Mouse (Mus musculus) limb, embryonic 11.5 days (tissue): Measurements from ENCODE around the gene Runx2. TPM values are rescaled to one million over a fixed set of nuclear protein-coding genes. Genes with fewer than 3 reads are reported as not detected.

ENCODE experiments used
- ATAC-seq: fragments of 200-750 bp; cut with Nextera tagmentation; 2 replicates; pipeline ENCODE4 v1.8.0; 2017; ENCODE audit warnings: low read depth; ENCODE audit not compliant: insufficient number of reproducible peaks, low FRiP score, low TSS enrichment
- DNase-seq: peaks from one replicate; pipeline ENCODE4 v3.0.0-alpha.2; 2015; ENCODE audit warnings: low spot score
- H3K27ac ChIP-seq: fragments of 300-500 bp; sonication (generic); replicated peaks from 2 replicates; pipeline ENCODE4 v1.5.1; 2014; ENCODE audit warnings: low read depth, mild to moderate bottlenecking, low read length
- H3K27me3 ChIP-seq: fragments of 300-500 bp; sonication (generic); 2 replicates; pipeline ENCODE4 v1.6.1; 2014; ENCODE audit warnings: mild to moderate bottlenecking, low read length, mixed read lengths; ENCODE audit not compliant: control insufficient read depth, insufficient read depth
- H3K36me3 ChIP-seq: fragments of 300-500 bp; sonication (generic); 2 replicates; pipeline ENCODE4 v1.6.1; 2014; ENCODE audit warnings: mild to moderate bottlenecking, low read length, moderate library complexity, mixed read lengths; ENCODE audit not compliant: control insufficient read depth, insufficient read depth
- H3K4me1 ChIP-seq: fragments of 300-500 bp; sonication (generic); 2 replicates; pipeline ENCODE4 v1.6.1; 2014; ENCODE audit warnings: low read length, mixed read lengths; ENCODE audit not compliant: control insufficient read depth, insufficient read depth
- H3K4me2 ChIP-seq: fragments of 300-500 bp; sonication (generic); 2 replicates; pipeline ENCODE4 v1.6.1; 2014; ENCODE audit warnings: low read depth, mild to moderate bottlenecking, moderate library complexity; ENCODE audit not compliant: severe bottlenecking
- H3K4me3 ChIP-seq: fragments of 300-500 bp; sonication (generic); 2 replicates; pipeline ENCODE4 v1.5.1; 2014; ENCODE audit warnings: low read depth, low read length
- H3K9ac ChIP-seq: fragments of 300-500 bp; sonication (generic); 2 replicates; pipeline ENCODE4 v1.6.1; 2014; ENCODE audit warnings: mild to moderate bottlenecking, low read length
- H3K9me3 ChIP-seq: fragments of 300-500 bp; sonication (generic); 2 replicates; pipeline ENCODE4 v1.6.1; 2016; ENCODE audit warnings: low read length; ENCODE audit not compliant: control insufficient read depth
- WGBS: fragments of 180-500 bp; shearing (Covaris S2); extraction: QIAGEN DNeasy Blood & Tissue Kit; methylation state at CpG from one replicate; pipeline ENCODE4 v1.1.7; 2014; 5-methylcytosine and 5-hydroxymethylcytosine counted together
- polyA plus RNA-seq: library from polyadenylated mRNA; unstranded; fragments of >200 nt; fragmentation: Nextera tagmentation; extraction: Ambion mirVana; gene quantifications from 2 replicates; pipeline ENCODE4 v1.2.1, GENCODE M21; 2014

The Runx2 gene
- polyA plus RNA-seq, 1 experiment from 2014 or later, result 5.8 TPM

- Histone ChIP-seq H3K4me2 (no peak overlapping the region), H3K27ac (no peak overlapping the region), H3K9me3 (no peaks in the 10 kb centered on the region), H3K4me3 (no peak overlapping the region), H3K4me1 (peaks cover 2% of the 10 kb centered on the region; the same call in 1 of the 2 replicates), H3K27me3 (no peaks in the 10 kb centered on the region), H3K9ac (no peak overlapping the region), H3K36me3 (no peaks in the 10 kb centered on the region)
- WGBS, result 82% methylated on average over 10 of the region's 10 CpGs
- DNase-seq, result no peak
- ATAC-seq, result no peak
Measured at GRCm38 (mm10) chr17:44504794-44505317, 309.7 kb downstream of the Runx2 start.

- 94% methylated on average over 5 of the region's 5 CpGs for WGBS
- no peaks in the 10 kb centered on the region for H3K9me3 ChIP-seq
- H3K4me2 ChIP-seq, result no peak overlapping the region
- no peak overlapping the region for H3K27ac ChIP-seq
- H3K4me3 ChIP-seq, result no peak overlapping the region
- DNase-seq (no peak), ATAC-seq (no peak)
- H3K36me3 ChIP-seq, result no peaks in the 10 kb centered on the region
- H3K9ac ChIP-seq, result no peak overlapping the region
- H3K27me3 ChIP-seq, result no peaks in the 10 kb centered on the region
- H3K4me1 ChIP-seq, result peaks cover 2% of the 10 kb centered on the region; the same call in 1 of the 2 replicates
Measured at GRCm38 (mm10) chr17:44502176-44502575, 312.4 kb downstream of the Runx2 start.

GRCm38 (mm10) chr17:44500306-44500899 is 314.2 kb downstream of the Runx2 start:
- WGBS, result 78% methylated on average over 11 of the region's 11 CpGs
- Histone ChIP-seq H3K4me1 (peaks cover 2% of the 10 kb centered on the region; the same call in 1 of the 2 replicates), H3K4me2 (no peak overlapping the region), H3K9me3 (no peaks in the 10 kb centered on the region), H3K27me3 (no peaks in the 10 kb centered on the region), H3K27ac (no peak overlapping the region), H3K9ac (no peak overlapping the region), H3K36me3 (no peaks in the 10 kb centered on the region), H3K4me3 (no peak overlapping the region)
- ATAC-seq, result no peak
- DNase-seq, result no peak

- Histone ChIP-seq H3K4me2 (no peak overlapping the region), H3K27ac (no peak overlapping the region), H3K27me3 (no peaks in the 10 kb centered on the region), H3K4me3 (no peak overlapping the region), H3K9ac (no peak overlapping the region), H3K4me1 (no peaks in the 10 kb centered on the region), H3K36me3 (no peaks in the 10 kb centered on the region), H3K9me3 (no peaks in the 10 kb centered on the region)
- DNase-seq (no peak), ATAC-seq (no peak)
- 47% methylated on average over 11 of the region's 11 CpGs for WGBS
Measured at GRCm38 (mm10) chr17:44490164-44490794, 324.3 kb downstream of the Runx2 start.

- DNase-seq (no peak), ATAC-seq (no peak)
- Histone ChIP-seq H3K27me3 (no peaks in the 10 kb centered on the region), H3K4me3 (no peak overlapping the region), H3K4me1 (no peaks in the 10 kb centered on the region), H3K36me3 (no peaks in the 10 kb centered on the region), H3K4me2 (no peak overlapping the region), H3K9me3 (no peaks in the 10 kb centered on the region), H3K27ac (no peak overlapping the region), H3K9ac (no peak overlapping the region)
- WGBS, result 83% methylated on average over 6 of the region's 6 CpGs
Measured at GRCm38 (mm10) chr17:44489346-44489745, 325.3 kb downstream of the Runx2 start.

GRCm38 (mm10) chr17:44487514-44488244 is 326.9 kb downstream of the Runx2 start:
- no peaks in the 10 kb centered on the region for H3K36me3 ChIP-seq
- DNase-seq (no peak), ATAC-seq (no peak)
- H3K27ac ChIP-seq, result no peak overlapping the region
- H3K9me3 ChIP-seq, result no peaks in the 10 kb centered on the region
- no peak overlapping the region for H3K4me2 ChIP-seq
- no peak overlapping the region for H3K9ac ChIP-seq
- H3K4me3 ChIP-seq, result no peak overlapping the region
- no peaks in the 10 kb centered on the region for H3K27me3 ChIP-seq
- no peaks in the 10 kb centered on the region for H3K4me1 ChIP-seq
- 89% methylated on average over 10 of the region's 10 CpGs for WGBS

- DNase-seq (no peak), ATAC-seq (no peak)
- H3K4me1 ChIP-seq, result no peaks in the 10 kb centered on the region
- no peaks in the 10 kb centered on the region for H3K9me3 ChIP-seq
- H3K9ac ChIP-seq, result no peak overlapping the region
- no peak overlapping the region for H3K27ac ChIP-seq
- no peak overlapping the region for H3K4me2 ChIP-seq
- no peak overlapping the region for H3K4me3 ChIP-seq
- no peaks in the 10 kb centered on the region for H3K27me3 ChIP-seq
- no peaks in the 10 kb centered on the region for H3K36me3 ChIP-seq
- 84% methylated on average over 5 of the region's 5 CpGs for WGBS
Measured at GRCm38 (mm10) chr17:44485337-44485736, 329.3 kb downstream of the Runx2 start.

- Histone ChIP-seq H3K9ac (no peak overlapping the region), H3K27ac (no peak overlapping the region), H3K4me2 (no peak overlapping the region), H3K27me3 (no peaks in the 10 kb centered on the region), H3K9me3 (no peaks in the 10 kb centered on the region), H3K4me3 (no peak overlapping the region), H3K4me1 (no peaks in the 10 kb centered on the region), H3K36me3 (no peaks in the 10 kb centered on the region)
- ATAC-seq (no peak), DNase-seq (no peak)
- 62% methylated on average over 5 of the region's 5 CpGs for WGBS
Measured at GRCm38 (mm10) chr17:44479918-44480317, 334.7 kb downstream of the Runx2 start.
